Mouse (Mus musculus): ENCODE measurements around the gene Cd4. TPM values are rescaled to one million over a fixed set of nuclear protein-coding genes. Genes with fewer than 3 reads are reported as not detected.
A peak's percentile ranks its signal among the peaks of the same experiment; 100 is the strongest.

The Cd4 gene
- polyA plus RNA-seq, 2 experiments, result 0.10 to 0.26 TPM

GRCm38 (mm10) chr6:124856321-124856720, 31.7 kb downstream of the Cd4 start:
- DNase-seq (ENCODE audit: low spot score), result peak; percentile 84

DNA sequence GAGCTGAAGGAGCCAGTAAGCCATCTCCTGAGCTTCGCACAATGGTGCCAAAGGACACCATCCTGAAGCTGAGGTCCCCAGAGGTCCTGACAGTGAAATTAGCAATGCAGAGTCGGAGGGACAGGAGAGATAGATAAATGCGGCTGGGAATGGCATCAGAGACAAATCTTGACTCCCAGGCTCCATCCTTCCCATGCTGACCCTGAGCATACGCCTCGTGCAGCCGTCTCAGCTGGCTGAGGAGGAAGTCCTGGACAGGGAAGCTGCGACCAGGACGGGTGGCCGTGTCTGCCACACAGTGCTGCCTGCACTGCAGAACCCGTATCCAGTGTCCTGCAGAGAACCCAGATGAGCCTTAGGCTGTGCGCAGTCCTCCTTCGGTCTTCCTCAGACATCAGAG, 33.4 kb downstream of the Cd4 start:
- WGBS, result 65% methylated on average over 12 of the region's 12 CpGs
- Histone ChIP-seq H3K9me3 (ENCODE audit: control insufficient read depth, low read length) (no peaks in the 10 kb centered on the region), H3K4me3 (replicated peaks; ENCODE audit: low read length) (no peak overlapping the region), H3K4me2 (replicated peaks; ENCODE audit: low read depth, low read length, severe bottlenecking) (no peak overlapping the region), H3K36me3 (ENCODE audit: control insufficient read depth, insufficient read depth, low read length) (peaks cover 56% of the 10 kb centered on the region), H3K27me3 (ENCODE audit: control insufficient read depth, insufficient read depth, low read length) (no peaks in the 10 kb centered on the region), H3K9ac (ENCODE audit: low read depth, low read length, severe bottlenecking) (no peak overlapping the region), H3K27ac (replicated peaks; ENCODE audit: low read depth, low read length) (no peak overlapping the region), H3K4me1 (ENCODE audit: control insufficient read depth, insufficient read depth, low read length) (peaks cover 17% of the 10 kb centered on the region)
- ATAC-seq (ENCODE audit: low FRiP score, low read depth), result no peak
- TF ChIP-seq POLR2A (IDR thresholded peaks at IDR 0.05; ENCODE audit: borderline replicate concordance, extremely low read depth, insufficient read depth, insufficient read length), result no peak
- no peak for DNase-seq (ENCODE audit: low spot score)

More at GRCm38 (mm10) chr6:124856321-124856720, 31.7 kb downstream of the Cd4 start:
- ATAC-seq (ENCODE audit: low FRiP score, low read depth), result peak; percentile 70
- H3K27me3 ChIP-seq (ENCODE audit: control insufficient read depth, insufficient read depth, low read length), result no peaks in the 10 kb centered on the region
- 7% methylated on average over 12 of the region's 14 CpGs for WGBS
- H3K27ac ChIP-seq (replicated peaks; ENCODE audit: low read depth, low read length), result peak overlapping the region; percentile 99
- peak; percentile 31; the same call in 1 of the 2 replicates for TF ChIP-seq POLR2A (IDR thresholded peaks at IDR 0.05; ENCODE audit: borderline replicate concordance, extremely low read depth, insufficient read depth, insufficient read length)
- H3K4me1 ChIP-seq (ENCODE audit: control insufficient read depth, insufficient read depth, low read length), result peaks cover 17% of the 10 kb centered on the region
- H3K36me3 ChIP-seq (ENCODE audit: control insufficient read depth, insufficient read depth, low read length), result peaks cover 48% of the 10 kb centered on the region
- H3K4me3 ChIP-seq (replicated peaks; ENCODE audit: low read length), result peak overlapping the region; percentile 85
- peak overlapping the region; percentile 68 for H3K4me2 ChIP-seq (replicated peaks; ENCODE audit: low read depth, low read length, severe bottlenecking)
- H3K9ac ChIP-seq (ENCODE audit: low read depth, low read length, severe bottlenecking), result peak overlapping the region; percentile 98
- no peaks in the 10 kb centered on the region for H3K9me3 ChIP-seq (ENCODE audit: control insufficient read depth, low read length)

- Histone ChIP-seq H3K4me1 (ENCODE audit: control insufficient read depth, insufficient read depth, low read length) (peaks cover 2% of the 10 kb centered on the region), H3K36me3 (ENCODE audit: control insufficient read depth, insufficient read depth, low read length) (peaks cover 73% of the 10 kb centered on the region), H3K4me3 (replicated peaks; ENCODE audit: low read length) (no peak overlapping the region), H3K9me3 (ENCODE audit: control insufficient read depth, low read length) (no peaks in the 10 kb centered on the region), H3K9ac (ENCODE audit: low read depth, low read length, severe bottlenecking) (no peak overlapping the region), H3K27me3 (ENCODE audit: control insufficient read depth, insufficient read depth, low read length) (no peaks in the 10 kb centered on the region), H3K27ac (replicated peaks; ENCODE audit: low read depth, low read length) (no peak overlapping the region), H3K4me2 (replicated peaks; ENCODE audit: low read depth, low read length, severe bottlenecking) (no peak overlapping the region)
- 49% methylated on average over 8 of the region's 8 CpGs for WGBS
- DNase-seq (ENCODE audit: low spot score) (no peak), ATAC-seq (ENCODE audit: low FRiP score, low read depth) (no peak)
- TF ChIP-seq POLR2A (IDR thresholded peaks at IDR 0.05; ENCODE audit: borderline replicate concordance, extremely low read depth, insufficient read depth, insufficient read length), result no peak
Observed at GRCm38 (mm10) chr6:124850535-124850934, 37.5 kb downstream of the Cd4 start.

DNA sequence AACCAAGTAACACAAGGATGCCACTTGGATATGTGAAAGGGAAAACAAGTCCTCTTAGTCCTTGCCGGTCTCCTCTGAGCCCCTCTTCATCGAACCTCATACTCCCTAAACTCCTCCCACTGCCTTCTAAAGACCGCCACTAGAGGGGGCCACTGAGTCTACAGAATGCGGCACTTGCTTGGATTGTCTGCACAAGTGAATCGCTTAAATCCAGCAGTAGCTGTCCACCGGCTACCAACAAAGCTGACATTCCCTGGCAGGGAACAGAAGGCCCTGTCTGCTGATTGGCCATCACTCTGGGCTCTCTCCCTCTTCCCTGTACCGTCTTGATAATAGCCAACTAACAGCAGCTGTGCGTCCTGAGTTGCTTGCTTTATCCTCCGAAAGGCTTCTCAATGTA, 40.7 kb downstream of the Cd4 start:
- ATAC-seq (ENCODE audit: low FRiP score, low read depth), result peak; percentile 70
- TF ChIP-seq POLR2A (IDR thresholded peaks at IDR 0.05; ENCODE audit: borderline replicate concordance, extremely low read depth, insufficient read depth, insufficient read length), result no peak
- peaks cover 68% of the 10 kb centered on the region for H3K36me3 ChIP-seq (ENCODE audit: control insufficient read depth, insufficient read depth, low read length)

DNA sequence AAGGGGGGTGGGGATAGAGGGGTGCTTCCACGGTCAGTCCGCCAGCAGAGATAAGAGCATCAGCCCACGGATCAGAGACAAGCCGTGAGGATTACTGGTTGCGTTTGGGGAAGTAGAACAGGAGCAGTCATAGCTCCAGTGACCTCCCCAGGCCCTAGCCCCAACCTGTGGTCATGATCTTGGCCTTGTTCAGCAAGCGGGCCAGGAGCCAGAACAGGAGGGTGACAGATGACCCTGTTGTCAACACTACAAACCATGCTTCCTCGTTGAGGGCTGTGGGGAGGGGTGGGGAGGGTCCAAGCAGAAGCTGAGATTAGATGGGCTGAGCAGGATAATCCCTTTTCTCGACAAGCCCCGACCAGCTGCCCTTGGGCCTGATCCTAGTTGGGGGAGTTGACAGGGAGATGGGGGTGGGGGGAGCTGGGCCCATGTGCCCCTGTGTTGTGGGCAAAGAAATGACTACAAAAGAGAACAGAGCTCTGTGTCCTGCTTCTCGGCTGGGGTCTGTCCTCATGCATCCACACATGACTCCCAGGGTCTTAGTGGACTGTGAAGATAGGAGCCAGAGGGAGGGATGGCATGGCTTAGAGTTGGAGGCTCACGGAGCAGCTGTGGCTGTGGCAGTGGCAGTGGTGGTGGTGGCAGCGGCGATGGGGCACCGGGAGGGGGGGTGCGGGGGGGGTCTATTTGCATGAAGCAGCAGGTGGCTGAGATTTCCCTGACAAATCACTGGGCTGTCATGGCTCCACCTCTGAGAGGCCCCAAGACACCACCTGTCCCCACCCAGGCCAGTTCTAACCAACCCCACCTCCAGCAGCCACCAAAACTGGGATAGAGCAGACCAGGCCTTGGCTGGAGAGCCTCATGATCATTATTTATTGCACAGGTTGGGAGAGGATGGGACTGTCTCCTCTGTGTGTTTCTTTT, 47.5 kb downstream of the Cd4 start, which contains the start of gene Gnb3:
Gene Gnb3 (minus strand): TSS at position 35 of the 927 bp plus-strand sequence.
- peaks cover 7% of the 10 kb centered on the region; the same call in 1 of the 2 replicates for H3K4me1 ChIP-seq (ENCODE audit: control insufficient read depth, insufficient read depth, low read length)
- DNase-seq (ENCODE audit: low spot score) (no peak), ATAC-seq (ENCODE audit: low FRiP score, low read depth) (peak; percentile 16; the same call in 1 of the 2 replicates)
- no peak within 1 kb of the TSS for H3K4me2 ChIP-seq (replicated peaks; ENCODE audit: low read depth, low read length, severe bottlenecking)
- peaks cover 37% of the 10 kb centered on the region for H3K36me3 ChIP-seq (ENCODE audit: control insufficient read depth, insufficient read depth, low read length)
- no peaks in the 10 kb centered on the region for H3K9me3 ChIP-seq (ENCODE audit: control insufficient read depth, low read length)
- H3K4me3 ChIP-seq (replicated peaks; ENCODE audit: low read length), result no peak within 1 kb of the TSS
- TF ChIP-seq POLR2A (IDR thresholded peaks at IDR 0.05; ENCODE audit: borderline replicate concordance, extremely low read depth, insufficient read depth, insufficient read length), result no peak
- no peaks in the 10 kb centered on the region for H3K27me3 ChIP-seq (ENCODE audit: control insufficient read depth, insufficient read depth, low read length)
- 35% methylated on average over 14 of the region's 15 CpGs for WGBS
- H3K9ac ChIP-seq (ENCODE audit: low read depth, low read length, severe bottlenecking), result peak within 1 kb of the TSS; percentile 21
- H3K27ac ChIP-seq (replicated peaks; ENCODE audit: low read depth, low read length), result no peak within 1 kb of the TSS

More for the DNA sequence above, 40.7 kb downstream of the Cd4 start:
- 15% methylated on average over 9 of the region's 9 CpGs for WGBS
- Histone ChIP-seq H3K4me3 (replicated peaks; ENCODE audit: low read length) (no peak overlapping the region), H3K27me3 (ENCODE audit: control insufficient read depth, insufficient read depth, low read length) (no peaks in the 10 kb centered on the region), H3K4me2 (replicated peaks; ENCODE audit: low read depth, low read length, severe bottlenecking) (no peak overlapping the region), H3K9me3 (ENCODE audit: control insufficient read depth, low read length) (no peaks in the 10 kb centered on the region), H3K9ac (ENCODE audit: low read depth, low read length, severe bottlenecking) (no peak overlapping the region), H3K27ac (replicated peaks; ENCODE audit: low read depth, low read length) (no peak overlapping the region), H3K4me1 (ENCODE audit: control insufficient read depth, insufficient read depth, low read length) (no peaks in the 10 kb centered on the region)
- peak; percentile 89 for DNase-seq (ENCODE audit: low spot score)

All from limb, embryonic 14.5 days (tissue).